Mouse (Mus musculus) B cell, adult 2 months (primary cell): Measurements from ENCODE around the gene Tmem159.

Experiments
- DNase-seq, 2 experiments: peaks; one replicate each; pipeline ENCODE4 v3.0.0; 2022

The Tmem159 gene

DNA sequence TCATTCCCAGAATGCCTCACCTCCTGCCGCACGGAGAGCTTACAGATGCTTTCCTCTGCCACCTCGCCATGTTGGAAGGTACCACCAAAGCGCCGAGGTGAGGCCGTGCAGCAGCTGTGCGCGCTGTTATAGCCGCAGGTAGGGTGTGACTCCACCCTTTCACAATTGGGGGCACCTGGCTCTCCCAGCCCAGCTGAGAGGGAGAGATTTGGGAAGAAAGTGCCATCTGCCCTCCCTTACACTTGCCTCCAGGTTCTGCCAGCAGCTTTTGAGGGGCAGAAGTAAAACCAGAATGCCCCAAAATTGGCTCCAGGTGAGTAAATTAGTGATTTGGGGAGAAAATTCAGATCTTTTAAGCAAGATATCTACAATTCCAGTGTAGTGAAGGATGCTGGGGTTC is 43.0 kb downstream of the Tmem159 start, which contains the start of gene Zp2:
TSS of gene Zp2 (minus strand) at position 101 of the 400 bp plus-strand sequence.
- DNase-seq: no peak

DNA sequence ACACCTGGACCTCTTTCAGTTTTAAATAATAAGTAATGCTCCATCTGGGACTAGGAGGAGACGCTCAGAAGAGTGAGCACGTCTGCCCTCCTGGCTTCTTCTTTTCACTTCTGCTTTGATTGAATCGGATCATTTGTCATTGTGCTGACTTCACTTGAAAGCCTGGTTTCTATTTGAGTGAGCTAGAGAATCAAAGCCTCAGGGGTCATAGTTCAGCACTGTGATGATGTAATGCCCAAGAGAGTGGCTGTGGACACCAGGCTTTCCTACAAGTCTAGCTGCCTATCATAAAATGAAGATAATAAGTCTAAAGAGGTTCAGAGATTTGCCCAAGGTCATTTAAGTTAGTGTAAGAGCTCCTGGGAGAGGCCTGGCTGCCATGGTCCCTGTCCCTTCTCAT is 48.1 kb downstream of the Tmem159 start:
- no peak for DNase-seq

DNA sequence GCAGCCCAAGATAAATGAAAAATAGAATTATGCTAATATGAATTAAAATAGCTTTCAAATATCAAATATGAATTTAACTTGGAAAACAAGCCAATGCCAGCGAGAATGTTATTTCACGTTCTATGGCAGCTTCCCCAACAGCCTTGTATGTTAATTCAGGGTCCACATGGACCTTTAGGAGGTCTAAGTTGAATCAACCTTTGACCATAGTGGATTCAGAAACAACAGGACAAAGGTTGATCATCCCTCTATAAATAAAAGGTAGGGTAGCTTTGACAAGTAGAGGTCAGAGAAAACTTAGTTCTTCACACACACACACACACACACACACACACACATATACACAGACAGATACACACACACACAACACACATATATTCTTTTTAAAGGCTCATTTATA is 48.7 kb downstream of the Tmem159 start:
- DNase-seq: no peak

DNA sequence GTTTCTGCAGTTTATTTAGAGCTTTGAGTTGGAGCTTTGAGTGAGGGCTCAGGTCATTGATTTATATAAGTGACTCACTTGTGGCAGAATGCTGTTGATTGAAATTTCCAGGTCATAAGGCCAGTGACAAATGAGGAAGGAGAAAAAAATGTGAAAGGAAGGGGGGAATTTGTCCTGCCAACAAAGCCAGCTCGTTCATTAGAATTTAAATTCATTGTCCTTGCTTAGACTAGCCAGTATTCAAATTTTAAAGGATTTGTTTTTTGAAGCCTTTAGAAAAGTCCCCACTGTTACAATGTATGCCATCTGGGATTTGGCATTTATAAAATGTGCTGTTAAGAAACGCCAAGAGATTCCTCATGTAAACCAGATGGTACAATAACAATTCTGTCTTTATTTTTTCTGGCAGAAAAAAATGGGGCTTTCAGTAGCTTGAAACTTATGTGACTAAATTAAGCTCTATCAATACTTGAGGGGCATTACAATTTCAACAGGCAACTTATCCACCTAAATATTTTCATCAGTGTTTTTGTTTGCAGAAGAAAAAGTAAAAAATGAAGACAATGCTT is 54.8 kb downstream of the Tmem159 start:
- no peak for DNase-seq

DNA sequence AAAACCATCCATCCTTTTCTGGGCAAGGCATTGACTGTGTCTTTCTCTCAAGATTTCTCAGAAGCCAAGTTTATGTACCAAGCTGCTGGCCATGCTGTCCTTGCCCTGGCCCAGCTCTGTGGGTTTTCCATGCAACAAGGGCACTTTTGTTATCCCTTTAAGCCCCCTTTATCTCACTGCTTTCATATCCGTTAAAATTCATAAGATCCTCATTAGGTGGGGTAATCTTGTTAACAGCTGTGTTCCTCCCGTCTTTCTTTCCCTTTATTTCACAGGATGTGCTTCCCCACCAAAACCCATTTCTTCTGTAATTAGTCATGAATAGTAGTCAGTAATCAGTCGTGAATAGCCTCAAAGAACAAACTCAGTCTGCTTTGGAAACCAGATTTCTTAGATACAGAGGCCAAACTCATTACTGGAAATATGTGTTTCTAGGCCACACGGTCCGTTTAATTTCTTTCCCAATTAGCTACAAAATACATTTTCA is 55.5 kb downstream of the Tmem159 start:
- DNase-seq: no peak

DNA sequence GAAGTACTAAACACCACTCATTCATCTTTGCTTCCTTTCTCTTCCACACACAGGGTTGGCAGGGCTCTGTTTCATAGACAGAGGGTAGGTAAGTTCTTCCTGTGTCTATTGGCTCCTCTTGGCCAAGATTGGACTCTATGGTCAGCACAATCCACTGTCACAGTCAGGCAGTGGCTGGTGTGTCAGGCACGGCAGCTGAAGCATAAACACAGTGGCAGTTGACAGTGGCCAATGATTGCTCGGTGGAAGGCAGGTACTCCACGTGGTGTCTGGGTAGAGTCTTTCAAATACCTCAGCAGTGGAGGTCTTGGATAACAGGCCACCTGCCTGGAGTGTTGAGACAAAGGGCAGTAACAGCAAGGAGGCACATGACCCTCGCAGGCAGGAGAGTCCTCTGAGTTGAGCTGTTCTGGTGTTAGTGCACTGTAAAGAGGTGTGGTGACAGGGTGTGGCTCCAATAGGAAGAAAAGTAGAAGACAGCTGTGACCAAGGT is 56.0 kb downstream of the Tmem159 start:
- DNase-seq: no peak

DNA sequence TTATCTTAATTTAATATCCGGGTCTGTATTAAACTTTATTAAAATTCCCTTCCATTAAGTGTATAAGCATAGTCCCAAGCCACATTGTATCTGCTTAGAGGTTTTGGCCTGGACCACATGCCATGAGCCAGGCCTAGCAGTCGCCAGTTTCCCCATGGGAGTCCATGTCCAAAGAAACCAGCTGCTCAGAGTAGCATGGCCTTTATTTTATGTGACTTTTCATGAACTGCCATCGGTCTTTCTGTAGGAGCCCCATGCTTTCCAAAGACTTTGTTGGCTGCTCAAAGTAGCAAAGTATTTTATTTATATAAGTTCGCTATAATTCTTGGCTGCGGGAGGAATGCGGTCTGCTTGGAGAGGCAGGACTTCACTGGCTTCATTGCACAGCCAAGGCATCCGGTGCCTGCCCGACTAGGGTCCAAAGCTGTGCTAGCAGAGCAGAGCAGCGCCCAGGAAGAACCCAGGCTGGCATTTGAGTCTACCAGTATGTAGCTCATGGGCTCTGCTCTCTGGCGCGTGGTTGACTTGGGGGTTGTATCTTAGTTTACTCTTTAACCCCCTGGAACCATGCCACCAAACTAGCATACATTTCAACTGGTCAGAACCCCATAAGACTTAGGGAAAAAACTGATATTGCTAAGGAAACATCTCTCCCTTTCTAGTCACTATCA is 61.6 kb downstream of the Tmem159 start:
- DNase-seq: no peak
